Mouse (Mus musculus): ENCODE results near the gene Tkt.

DNA sequence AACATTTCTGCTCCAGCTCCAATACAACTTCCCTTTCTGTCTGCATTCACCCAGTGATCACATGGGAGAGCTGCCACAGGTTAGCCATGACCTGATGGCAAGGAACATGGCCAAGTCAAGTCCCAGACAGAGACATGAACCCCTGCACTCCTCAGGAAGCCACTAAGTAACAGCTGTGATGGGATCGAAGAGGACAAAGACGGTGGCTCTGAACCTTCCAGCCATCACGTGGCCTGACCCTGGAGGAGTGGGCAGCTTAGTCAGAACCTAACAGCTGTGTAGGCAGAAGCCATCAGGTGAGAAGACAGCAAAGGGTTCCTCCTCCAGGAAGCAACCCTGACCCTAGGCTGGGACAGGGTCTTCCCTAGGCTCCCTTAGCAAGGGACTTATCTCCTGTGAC lies 61.3 kb downstream of the Tkt start:
- no peak for TF ChIP-seq CTCF (conservative IDR thresholded peaks at IDR 0.05; ENCODE audit: insufficient read depth, insufficient read length, low read depth, low read length)
- TF ChIP-seq POLR2A (IDR thresholded peaks at IDR 0.05; ENCODE audit: low read depth, low read length), result no peak
